Mouse (Mus musculus) cerebellum, adult 2 months (tissue): Measurements from ENCODE around the gene Chrm4.

Experiments used
- CTCF ChIP-seq: fragments of 200-500 bp; IDR thresholded peaks from 2 replicates; pipeline ENCODE4 v1.5.1; 2011; ENCODE audit warnings: low read depth, mild to moderate bottlenecking, control low read depth, low read length, moderate library complexity, borderline replicate concordance; ENCODE audit not compliant: insufficient read depth
- POLR2A ChIP-seq: fragments of 200-500 bp; IDR thresholded peaks from 2 replicates; pipeline ENCODE4 v1.6.1; 2011; ENCODE audit warnings: low read length, control low read depth, borderline replicate concordance; ENCODE audit not compliant: insufficient read depth

DNA sequence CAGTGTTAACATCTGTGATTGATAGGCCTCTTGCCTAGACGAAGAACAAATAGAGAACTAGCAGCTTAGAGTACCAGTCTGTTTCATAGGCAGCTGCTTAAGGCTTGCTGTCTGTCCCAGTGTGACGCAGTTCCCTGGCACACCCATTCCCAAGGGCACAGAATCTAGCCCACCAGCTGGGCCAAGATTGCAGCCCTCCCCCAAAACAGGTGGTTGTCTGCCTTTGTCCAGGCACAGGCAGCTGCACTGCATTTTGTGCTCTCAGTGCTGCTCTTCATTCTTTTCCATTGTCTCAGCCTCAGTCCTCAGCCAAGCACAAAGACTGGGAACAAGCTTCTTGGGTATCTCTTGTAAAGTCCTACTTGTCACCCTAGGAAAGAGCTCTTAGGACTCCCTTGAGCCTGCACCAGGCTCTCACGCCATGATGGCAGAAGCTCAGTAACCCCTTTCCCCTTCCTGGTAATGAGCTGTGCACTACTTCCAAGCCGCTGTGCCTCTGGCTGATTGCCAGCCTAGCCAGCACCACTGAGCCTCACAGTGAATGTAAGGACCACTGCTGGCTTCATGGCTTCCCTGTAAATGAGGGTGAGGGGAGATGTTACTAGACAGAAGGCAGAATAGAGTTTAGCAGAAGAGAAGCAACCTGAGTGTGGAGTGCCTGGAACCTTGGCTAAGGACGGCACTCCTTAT is 22.3 kb upstream of the Chrm4 start:
- TF ChIP-seq CTCF (no peak), POLR2A (no peak)
